Mouse (Mus musculus) lung, postnatal 0 days (tissue): ENCODE data around the gene Wdfy2.

Experiments used
- CTCF ChIP-seq: IDR thresholded peaks from 2 replicates; pipeline ENCODE4 v1.5.1; 2016; ENCODE audit warnings: antibody characterized with exemption, mild to moderate bottlenecking
- EP300 ChIP-seq: IDR thresholded peaks from 2 replicates; pipeline ENCODE4 v1.6.1; 2016; ENCODE audit warnings: antibody characterized with exemption, mild to moderate bottlenecking, control low read depth

DNA sequence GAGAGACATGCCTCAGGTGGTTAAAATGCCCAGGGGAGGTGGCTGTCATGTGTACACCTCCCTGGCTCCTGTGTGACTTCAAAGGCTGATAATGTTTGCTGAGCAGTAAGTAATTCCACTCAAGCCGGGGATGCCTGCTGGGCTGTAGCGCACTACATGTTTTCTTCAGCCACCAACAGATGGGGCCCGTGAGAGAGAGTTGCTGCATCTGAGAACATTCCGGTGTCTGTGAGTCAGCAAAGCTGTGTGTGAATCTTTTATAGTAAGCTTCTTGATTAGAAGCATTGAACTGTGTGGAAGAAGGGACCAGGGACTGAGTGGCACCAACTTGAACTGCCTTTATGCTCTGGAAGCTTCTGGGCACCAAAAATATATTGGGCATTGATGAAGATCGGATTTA, 42.0 kb downstream of the Wdfy2 start:
- TF ChIP-seq CTCF (peak; percentile 78), EP300 (peak; percentile 16; the same call in 1 of the 2 replicates)
